Mouse (Mus musculus): ENCODE data around the gene Phf19. TPM values are rescaled to one million over a fixed set of nuclear protein-coding genes. Genes with fewer than 3 reads are reported as not detected.

Phf19 gene
- total RNA-seq, 4 experiments from 2014 or later = 2.4 to 4.5 (median 3.6) TPM

GRCm38 (mm10) chr2:34896821-34897460 is 16.9 kb downstream of the Phf19 start:
- no peak for DNase-seq

DNA sequence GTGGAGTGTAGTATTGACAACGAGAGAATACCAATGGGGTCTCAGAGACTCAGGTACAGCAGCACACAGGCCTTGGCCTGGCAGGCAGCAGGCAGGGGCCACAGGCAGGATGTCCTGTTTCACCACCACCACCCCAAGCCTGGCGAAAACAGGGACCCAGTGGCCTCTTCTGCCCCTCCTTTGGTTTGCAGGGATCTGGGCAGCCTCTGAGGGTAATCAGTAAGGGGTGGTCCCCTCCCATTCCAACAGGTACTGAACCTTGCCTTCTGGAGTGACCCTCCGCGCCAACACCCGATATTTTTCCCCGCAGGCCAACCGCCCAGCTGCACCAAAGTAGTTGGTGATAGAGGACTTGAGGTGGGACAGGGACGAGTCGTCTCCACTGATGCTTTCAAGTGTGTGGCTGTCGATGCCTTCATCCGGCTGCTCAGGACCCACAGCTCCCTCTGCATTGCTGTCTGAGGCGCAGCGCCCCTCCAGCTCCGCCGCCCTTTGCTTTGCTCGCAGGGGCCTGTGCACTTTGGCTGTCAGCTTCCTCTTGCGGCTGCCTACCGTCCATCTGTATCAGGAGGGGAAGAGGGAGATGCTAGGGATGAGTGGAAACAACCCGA is 18.2 kb downstream of the Phf19 start:
- no peak for DNase-seq

- DNase-seq = no peak
These were observed 19.9 kb downstream of the Phf19 start for GRCm38 (mm10) chr2:34893950-34894349.

DNA sequence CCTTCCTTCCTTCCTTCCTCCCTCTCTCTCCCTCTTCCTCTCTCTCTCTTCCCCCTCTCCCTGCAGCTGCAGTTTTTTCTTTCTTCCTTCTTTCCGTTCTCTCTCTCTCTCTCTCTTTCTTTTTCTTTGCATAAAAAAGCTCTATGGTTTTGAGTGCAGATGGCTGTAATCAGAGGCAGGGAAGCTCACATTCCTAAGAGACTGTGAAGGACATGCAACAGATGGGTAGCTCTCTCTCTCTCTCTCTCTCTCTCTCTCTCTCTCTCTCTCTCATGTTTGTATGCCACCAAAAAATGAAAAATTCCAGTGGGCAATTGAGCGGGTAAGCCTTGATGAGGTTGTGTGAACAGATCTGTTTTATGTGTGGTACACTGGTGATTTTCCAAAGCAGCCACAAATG is 29.6 kb downstream of the Phf19 start:
- no peak for DNase-seq

- DNase-seq = no peak
These were observed 30.6 kb downstream of the Phf19 start for GRCm38 (mm10) chr2:34883190-34883589.

DNA sequence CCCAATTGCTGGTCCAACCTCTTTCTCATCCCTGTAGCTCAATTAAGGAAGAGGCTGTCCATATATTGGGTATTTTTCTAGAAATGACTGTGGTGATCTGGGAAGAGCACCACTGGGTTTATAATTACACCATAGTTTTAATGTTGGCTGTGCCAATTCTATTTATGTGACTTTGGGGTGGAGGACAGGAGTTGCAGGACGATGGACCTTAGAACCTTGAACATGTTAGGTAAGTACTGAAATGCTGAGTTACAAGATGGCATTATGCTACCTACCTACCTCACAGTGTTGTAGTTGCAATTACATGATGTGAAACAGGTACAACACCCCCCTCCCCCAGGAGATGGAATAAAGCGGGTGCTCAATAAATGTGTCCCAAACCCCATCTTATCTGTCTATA is 31.1 kb downstream of the Phf19 start:
- no peak for DNase-seq

DNA sequence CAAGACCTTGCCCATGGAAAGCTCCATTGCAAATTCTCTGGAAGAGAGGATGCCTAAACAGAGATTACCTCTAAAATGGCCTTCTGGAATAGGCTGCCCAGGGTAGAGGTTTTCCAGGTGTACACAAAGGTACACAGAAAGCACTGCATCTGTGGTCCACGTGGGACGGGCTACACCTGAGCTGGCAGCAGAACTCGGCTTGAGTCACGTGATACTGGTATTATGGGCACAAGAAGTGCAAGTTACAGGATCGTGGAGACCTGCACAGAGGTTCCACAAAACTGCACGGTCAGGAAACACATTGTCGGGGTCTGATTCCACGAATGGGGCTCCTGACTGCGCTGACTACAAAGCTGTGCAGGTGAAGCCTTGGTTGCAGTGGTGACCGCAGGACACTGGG is 33.8 kb downstream of the Phf19 start:
- DNase-seq = no peak

- DNase-seq = no peak
These were observed 38.9 kb downstream of the Phf19 start, which contains the start of gene Psmd5 for GRCm38 (mm10) chr2:34874816-34875345. Gene Psmd5 (minus strand): TSS chr2:34874968.

DNA sequence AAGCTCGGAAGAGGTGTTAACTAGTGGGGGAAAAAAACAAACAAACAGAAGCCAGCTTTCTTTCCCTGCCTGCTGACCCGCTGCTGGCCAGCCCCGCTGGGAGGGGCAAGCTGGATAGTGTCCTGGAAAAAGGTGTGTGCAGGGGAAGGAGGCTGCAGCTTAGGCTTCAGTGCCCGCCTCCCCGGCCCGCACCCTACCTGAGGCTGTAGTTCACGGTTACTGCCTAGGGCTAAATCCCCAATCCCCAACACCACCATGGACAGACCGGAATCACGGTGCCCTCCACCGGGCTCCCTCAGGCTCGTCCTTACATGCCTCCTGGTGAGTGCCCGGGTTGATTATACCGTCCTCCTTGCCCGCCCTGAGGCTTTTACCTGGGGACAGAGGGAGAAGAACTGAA is 39.6 kb downstream of the Phf19 start, which contains the start of gene Cutal:
TSS of gene Cutal (plus strand) at position 126 of the 400 bp plus-strand sequence.
- DNase-seq = no peak

DNA sequence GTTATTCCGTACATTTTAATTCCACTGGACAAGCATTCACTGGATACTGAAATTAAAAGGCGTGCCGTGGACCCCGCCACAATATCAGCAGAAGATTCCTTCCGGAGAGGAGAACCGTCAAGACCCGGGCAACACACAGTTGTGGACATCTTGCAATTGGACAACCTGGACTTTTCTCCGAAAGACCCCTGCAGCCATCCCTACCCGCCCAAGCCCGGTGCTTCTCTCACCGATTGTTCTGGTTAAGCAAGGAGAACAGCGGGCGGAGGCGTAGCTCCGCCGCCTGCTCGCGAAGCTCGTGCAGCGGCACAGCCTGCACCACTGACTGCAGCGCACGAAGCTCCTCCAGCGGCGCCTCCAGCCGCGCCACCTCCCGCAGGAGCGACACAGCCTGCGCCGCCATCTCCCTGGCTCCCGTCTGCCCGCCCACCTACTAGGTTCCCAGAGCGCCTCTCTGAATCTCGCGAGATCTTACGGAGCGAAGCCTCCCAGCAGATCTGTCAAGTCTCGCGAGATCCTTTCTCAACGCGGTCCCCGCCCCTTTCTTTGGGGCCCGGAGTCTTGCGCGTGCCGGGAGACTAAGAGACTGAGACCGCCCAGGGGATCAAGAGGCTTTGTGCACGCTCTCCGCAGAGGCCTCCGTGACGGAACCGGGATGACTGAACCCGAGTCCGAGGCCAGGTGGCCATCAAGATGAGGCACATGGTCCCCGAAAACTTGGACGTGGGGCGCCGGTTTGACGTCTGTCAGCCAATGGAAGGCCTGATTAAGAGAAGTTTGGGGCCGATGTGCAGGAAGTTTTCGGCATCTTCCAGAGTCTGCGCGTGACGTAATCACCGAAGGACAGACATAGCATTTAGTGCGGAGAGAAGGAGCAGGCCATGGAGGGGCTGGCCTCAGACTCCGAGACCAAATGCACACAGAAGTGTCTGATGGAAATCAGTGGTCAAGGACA is 43.0 kb downstream of the Phf19 start:
- DNase-seq = peak; percentile 93

- no peak for DNase-seq
These were observed 44.1 kb downstream of the Phf19 start for GRCm38 (mm10) chr2:34869680-34870079.

DNA sequence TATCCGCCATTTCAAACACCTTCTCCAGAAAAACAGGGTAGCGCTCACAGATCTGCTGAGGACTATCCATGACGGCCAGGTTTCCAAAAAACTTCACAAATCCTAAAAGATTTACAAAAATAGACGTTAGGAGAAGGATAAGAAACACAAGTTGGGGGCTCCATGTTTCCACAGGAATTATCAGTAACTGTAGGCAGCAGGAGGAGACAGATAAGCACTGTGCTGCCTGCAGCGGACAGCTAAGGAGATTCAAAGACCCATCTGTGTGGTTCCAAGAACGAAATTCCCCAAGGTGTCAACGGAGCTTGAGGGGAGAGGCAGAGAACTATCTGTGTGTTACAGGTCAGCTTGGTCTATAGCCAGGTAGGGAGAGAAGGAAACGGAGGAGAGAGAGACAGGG is 56.1 kb downstream of the Phf19 start:
- DNase-seq = no peak

- no peak for DNase-seq
These were observed 58.6 kb downstream of the Phf19 start for GRCm38 (mm10) chr2:34855265-34855664.

- no peak for DNase-seq
These were observed 66.1 kb downstream of the Phf19 start for GRCm38 (mm10) chr2:34847702-34848101.

Other genes with a start within 250 kb of the Phf19 start
- 10 to 100 TPM; 69.2 to 84.9 (median 78.4) TPM for gene Gapvd1, start 158.8 kb downstream of the Phf19 start, total RNA-seq (2022)
- 100 to 1,000 TPM; 553 to 818 (median 637) TPM for gene Hspa5, start 142.1 kb downstream of the Phf19 start, total RNA-seq (2022)
- 10 to 100 TPM; 26.4 to 33.2 (median 29.0) TPM for gene Rabepk, start 114.1 kb downstream of the Phf19 start, total RNA-seq (2022)
- 10 to 100 TPM; 65.3 to 90.7 (median 79.0) TPM for gene Fbxw2, start 87.7 kb downstream of the Phf19 start, total RNA-seq (2022)
- under 1 TPM in 1 of 4 experiments, not detected in 3; 0.16 TPM for gene Gm34653, start 81.0 kb downstream of the Phf19 start, total RNA-seq (2022)
- 1 to 10 TPM in 1 of 4 experiments, under 1 TPM in 3; 0.41 to 1.4 (median 0.74) TPM for gene Cutal, start 39.6 kb downstream of the Phf19 start, total RNA-seq (2022)
- 10 to 100 TPM; 42.6 to 49.8 (median 45.8) TPM for gene Psmd5, start 39.1 kb downstream of the Phf19 start, total RNA-seq (2022)
- 1 to 10 TPM; 2.2 to 5.8 (median 3.3) TPM for gene Traf1, start 47.7 kb upstream of the Phf19 start, total RNA-seq (2022)
- under 1 TPM in 3 of 4 experiments, not detected in 1; 0.32 to 0.38 (median 0.35) TPM for gene Hc, start 147.4 kb upstream of the Phf19 start, total RNA-seq (2022)
- gene AI182371, start 187.5 kb upstream of the Phf19 start, total RNA-seq (2022) = 1 to 10 TPM in 1 of 4 experiments, under 1 TPM in 3; 0.21 to 1.5 (median 0.71) TPM
- gene Cntrl, start 195.5 kb upstream of the Phf19 start, total RNA-seq (2022) = 10 to 100 TPM; 16.4 to 30.7 (median 23.5) TPM

All from adrenal gland, adult 8-10 months (tissue).